Mouse (Mus musculus): ENCODE measurements around the gene Ccdc154.

DNA sequence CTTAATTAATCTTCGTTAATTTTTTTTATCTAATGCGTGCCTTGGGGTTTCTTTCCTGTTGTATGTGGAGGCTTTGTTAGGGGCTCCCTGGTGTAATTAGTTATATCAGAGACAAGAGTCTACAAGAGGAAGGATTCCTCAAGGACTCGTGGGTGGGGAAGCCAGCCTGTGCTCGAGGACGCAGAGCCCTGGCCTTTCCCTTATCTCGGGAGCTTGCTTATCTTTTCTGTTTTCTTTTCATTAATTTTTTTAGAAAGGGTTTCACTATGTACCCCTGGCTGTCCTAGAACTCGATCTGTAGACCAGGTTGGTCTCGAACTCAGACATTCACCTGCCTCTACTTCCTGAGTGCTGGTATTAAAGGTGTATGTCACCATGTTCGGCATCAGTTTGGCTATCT lies 34.6 kb upstream of the Ccdc154 start:
- TF ChIP-seq CTCF (IDR thresholded peaks at IDR 0.05; ENCODE audit: control insufficient read depth, insufficient read depth, insufficient replicate concordance, low read depth, low read length) = no peak
- TF ChIP-seq POLR2A (IDR thresholded peaks at IDR 0.05; ENCODE audit: control insufficient read depth, low read depth, low read length) = no peak

Data from testis, adult 2 months (tissue).